Mouse (Mus musculus) adrenal gland, postnatal 4 days (tissue): ENCODE data around the gene Scp2d1. TPM values are rescaled to one million over a fixed set of nuclear protein-coding genes. Genes with fewer than 3 reads are reported as not detected.
"Not testable (repeated sequence)": the region's sequence is repeated elsewhere in the genome, so short reads cannot be mapped to it uniquely, and the experiment has no call there.

ENCODE experiments used
- DNase-seq, 2 experiments: peaks; one replicate each; pipeline ENCODE4 v3.0.0; 2021 to 2022; ENCODE audit warnings: low spot score in 2 of 2, mixed read lengths in 2 of 2
- long read RNA-seq, 2 experiments: library from polyadenylated mRNA; stranded (forward); transcript quantifications; one replicate each; pipeline ENCODE4 v2.0.0; 2021
- total RNA-seq, 2 experiments: library from RNA; stranded (reverse); gene quantifications; 2 replicates each; pipeline ENCODE4 v1.2.3; 2021

Gene Scp2d1
- not detected for total RNA-seq
- long read RNA-seq, experiment 1 = 0 reads
- long read RNA-seq, experiment 2 = 0 reads

DNA sequence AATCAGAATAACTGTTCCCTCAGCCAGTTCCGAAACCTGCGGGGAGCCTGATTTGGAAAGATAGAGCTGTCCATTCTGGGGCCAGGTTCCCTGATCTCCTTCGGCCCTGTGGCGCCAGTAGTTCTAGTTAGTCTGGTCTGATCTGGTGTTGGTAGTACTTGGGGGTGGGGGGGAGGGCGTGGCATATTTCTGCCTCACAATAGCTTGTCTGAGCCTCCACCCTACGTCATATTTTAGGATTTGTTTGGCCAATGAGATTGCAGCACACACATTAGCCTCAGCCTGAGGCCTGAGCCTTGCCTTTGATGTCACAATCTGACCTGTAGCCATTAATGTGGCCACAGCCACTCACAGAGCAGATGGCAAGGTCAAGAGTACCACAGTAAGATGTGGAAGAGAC lies at the start of gene Scp2d1:
Gene Scp2d1, plus strand, starts transcription at position 301 of the 400 bp plus-strand sequence.
- DNase-seq = not testable (repeated sequence)

DNA sequence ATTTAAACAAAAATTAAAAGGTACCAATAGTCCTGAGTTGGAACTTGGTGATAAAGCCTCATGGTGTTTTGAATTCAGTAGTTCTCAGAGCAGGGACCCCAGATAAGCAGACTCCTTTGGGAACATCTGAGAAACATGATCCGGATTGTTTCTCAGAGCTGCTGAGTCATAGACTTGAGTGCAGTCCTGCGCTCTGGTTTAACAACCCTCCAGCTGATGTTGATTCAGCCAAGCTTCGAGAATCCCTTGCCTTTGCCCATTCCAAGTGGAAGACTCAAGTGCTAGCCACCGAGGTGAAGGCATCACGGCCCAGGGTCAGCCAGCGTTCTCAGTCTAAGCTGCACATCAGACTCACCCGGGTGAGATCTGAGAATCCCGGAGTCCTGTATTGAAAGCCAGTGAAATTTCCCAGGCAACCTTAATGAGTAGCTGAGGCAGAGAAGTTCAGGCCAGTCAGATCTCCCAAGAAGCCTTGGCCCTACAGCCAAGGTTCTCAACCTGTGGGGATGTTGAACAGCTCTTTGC lies 48.8 kb upstream of the Scp2d1 start:
- DNase-seq = no peak

DNA sequence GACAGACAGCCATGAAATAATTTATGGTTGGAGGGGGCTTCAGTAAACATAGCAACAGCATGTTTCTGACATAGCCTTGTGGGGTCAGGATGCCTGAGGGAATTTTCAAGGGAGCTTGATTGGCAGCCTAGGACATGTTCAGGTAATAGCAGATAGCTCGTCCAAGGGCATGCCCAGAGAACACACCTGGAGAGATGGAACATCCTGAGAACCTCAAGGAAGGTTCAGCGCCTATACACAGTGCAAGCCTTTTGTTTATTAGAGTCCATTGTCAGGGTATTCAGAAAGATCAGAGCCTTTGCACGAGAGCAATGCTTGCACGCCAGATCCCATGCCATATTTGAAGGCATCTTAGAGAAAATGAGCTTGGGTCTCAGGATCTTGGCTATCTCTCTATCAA lies 47.8 kb upstream of the Scp2d1 start:
- DNase-seq = no peak

DNA sequence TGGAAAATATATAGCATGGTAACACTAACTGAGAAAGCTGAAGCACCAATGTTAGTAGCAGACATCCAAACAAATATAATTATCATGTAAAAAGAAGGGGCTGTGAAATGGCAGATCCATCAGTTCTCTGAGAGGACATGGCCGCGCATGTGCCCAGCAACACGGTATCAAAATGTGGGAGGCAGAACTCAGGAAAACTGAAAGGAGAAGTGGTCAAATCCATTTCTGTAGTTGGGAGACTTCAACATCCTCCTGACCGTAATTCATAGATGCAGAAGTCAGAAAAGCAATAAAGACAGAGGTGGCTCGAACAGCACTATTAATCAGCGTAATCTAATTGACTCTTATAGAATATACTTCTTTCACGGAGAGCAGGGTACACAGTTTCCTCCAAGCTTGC lies 44.2 kb upstream of the Scp2d1 start:
- no peak for DNase-seq

DNA sequence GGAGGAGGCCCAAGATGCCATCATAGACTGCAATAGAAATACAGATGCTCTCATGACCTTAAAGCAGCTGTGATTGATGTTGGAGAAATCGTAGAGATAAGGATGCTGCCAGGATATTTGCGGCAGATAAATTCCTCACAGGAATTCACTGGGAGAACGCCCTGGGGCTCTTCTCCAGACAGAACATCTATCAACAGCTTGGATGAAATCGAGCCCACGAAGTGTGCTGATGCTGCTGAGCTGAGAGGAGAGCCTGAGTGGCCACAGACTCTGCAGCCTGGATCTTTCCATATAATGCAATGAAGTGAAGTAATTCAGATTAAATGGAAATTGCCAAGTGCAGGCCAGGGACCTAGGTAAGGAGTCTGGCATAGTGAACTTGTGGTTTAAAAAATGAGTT lies 42.7 kb upstream of the Scp2d1 start:
- DNase-seq = no peak

DNA sequence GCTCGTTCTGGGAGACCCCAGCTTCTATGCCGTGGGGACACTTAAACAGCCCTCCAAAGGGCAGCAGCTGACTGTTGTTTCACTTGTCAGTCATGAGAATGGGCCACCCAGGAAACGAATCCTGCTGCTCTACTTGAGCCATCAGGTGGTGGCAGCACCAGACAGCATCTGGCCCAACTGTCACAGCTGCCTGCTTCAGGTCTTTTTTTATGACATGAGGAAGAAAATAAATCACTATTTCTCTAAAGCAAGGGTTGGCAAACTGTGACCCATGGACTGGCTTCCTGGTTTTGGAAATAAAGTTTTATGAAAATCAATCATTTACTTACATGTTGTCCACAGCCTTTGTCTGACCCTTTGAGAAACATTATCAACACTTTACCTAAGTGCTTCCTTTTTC lies 41.6 kb upstream of the Scp2d1 start:
- no peak for DNase-seq

DNA sequence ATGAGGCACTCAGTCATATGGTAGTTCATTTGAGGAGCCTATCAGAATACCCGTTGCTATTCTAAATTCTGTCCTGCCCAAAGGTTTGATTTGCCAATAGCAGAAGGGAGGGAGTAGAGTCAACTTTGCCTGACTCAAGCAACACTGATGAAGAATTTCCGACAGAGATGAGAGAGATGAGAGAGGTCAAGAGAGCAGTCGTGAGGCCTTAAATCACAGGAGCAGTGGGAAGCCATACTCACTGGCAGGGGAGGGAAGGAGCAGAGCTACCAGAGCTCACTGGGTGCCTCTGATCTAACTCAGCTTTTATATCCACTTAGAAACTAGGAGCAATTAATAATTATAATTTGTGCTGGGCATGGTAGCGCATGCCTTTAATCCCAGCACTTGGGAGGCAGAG lies 41.0 kb upstream of the Scp2d1 start:
- no peak for DNase-seq

DNA sequence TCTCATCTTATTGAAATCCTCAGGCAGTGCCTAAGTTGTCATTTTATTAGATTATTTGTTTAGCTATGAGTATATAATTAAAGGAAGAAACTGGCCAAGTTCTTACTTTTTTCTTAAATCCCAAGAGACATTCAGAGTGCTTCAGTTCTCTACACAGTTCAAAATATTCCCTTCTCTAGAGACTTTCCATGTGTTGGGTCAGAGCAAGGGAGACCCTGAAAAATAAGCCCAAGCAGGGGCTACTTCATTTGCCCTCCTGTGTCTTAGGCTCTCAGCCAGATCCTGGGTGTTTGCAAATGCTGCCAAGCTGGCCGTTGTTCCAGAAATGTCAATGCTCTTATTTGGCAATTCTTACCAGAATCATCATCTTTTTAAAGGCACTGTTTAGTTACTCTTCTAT lies 40.3 kb upstream of the Scp2d1 start:
- DNase-seq = no peak

DNA sequence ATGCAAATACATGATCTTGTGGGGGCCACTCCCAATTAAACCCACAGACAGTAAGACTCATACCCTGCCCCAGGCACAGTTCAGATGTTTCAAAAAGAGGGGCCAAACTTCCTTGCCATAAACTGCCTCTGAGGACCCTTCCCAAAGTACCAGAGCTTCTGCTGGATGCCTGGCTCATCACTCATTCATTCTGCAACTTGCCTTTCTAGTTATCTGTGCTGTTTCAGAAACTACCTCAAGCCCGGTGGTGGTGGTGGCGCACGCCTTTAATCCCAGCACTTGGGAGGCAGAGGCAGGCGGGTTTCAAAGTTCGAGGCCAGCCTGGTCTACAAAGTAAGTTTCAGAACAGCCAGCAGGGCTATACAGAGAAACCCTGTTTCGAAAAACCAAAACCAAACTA lies 39.6 kb upstream of the Scp2d1 start:
- no peak for DNase-seq

DNA sequence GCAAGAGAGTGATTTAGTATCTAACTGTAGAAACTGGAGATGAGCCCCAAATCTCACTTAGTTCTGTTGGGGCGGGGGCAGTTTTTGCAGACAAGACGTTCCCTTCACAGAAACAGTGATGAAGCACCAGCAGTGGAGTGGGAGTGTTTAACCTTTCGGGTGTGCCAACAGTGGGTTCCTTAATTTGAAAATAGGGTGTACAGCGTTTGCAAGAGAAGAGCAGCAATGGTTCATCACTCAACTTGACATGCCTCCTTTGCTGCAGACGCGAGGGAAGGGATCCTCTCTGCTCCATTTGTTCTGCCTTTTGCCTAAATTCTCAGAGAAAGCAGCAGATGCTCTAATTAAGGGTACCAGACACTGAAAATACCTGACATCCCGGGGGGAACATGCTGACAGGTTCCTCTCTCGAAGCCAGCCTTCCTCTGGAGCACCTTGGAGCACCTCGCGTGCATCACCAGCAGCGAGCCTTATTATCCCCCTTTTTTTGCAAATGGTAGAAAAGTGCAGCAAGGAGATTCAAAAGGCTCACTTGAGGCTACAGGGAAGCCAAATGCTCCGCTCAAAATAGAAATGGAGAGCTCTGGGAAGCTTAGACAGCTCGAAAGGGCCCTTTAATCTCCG lies 31.7 kb upstream of the Scp2d1 start:
- DNase-seq = no peak

DNA sequence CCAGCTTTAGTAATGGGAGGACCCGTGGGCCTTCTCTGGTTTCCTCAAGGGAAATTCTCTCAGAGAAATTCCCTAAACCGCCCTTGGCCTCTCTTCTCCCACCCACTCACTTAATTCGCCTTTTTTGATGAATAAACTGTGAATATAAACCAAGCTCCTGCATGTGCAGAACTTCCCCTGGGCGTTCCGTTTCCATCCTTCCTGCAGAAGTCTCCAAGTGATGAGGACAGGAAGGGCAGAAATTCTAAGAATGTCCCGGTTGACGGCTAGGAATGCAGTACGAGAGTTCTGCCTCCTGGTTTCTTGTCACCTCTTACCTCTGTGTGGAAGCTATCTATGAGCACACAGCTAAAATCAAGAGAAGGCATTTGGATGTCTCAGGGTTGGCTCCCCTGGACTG lies 25.9 kb upstream of the Scp2d1 start:
- no peak for DNase-seq

DNA sequence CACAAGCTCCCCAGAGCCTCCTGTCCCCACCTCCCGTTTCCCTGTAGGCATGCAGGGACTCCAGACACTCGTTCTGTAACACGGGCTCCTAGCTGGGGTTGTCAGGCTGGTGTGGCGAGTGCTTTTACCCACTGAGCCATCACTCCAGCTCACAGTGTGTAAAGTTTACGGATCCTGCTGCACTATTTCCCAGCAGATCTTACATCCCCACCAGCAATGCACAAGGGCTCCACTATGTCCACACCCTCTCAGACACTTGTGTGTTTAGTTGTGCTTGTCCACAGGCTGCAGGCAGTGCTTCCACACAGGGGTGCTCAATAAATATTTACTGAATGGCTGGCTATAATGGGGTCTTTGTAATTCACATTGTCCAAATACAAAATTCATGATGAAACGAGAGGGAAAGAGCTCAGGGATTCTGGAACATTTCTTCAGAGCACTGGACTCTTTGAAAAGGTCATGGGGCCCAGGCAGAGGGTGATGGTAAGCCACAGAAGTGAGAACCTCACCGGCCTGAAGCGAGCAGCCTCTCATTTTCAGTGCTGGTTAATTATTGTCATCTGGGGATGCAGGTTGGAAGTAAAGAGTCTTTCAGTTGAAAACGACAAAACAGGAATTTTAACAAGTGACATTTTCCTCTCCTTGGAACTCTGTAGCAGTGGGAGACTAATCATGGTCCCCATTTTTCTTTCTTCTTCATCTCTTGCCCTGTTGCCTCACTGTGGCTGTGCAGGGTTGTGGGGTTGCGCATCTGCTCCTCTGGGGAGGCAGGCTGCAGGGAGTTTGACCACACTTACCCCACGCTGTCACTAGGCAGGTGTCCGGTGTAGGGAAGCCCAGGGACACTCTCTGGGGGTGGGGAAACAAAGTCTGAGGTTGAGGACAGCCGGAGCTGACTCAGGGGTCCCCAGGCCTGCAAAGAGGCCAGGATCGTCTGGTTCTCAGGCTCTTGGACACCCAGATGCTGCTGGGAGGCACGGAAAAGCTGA lies 15.4 kb upstream of the Scp2d1 start:
- DNase-seq = no peak

DNA sequence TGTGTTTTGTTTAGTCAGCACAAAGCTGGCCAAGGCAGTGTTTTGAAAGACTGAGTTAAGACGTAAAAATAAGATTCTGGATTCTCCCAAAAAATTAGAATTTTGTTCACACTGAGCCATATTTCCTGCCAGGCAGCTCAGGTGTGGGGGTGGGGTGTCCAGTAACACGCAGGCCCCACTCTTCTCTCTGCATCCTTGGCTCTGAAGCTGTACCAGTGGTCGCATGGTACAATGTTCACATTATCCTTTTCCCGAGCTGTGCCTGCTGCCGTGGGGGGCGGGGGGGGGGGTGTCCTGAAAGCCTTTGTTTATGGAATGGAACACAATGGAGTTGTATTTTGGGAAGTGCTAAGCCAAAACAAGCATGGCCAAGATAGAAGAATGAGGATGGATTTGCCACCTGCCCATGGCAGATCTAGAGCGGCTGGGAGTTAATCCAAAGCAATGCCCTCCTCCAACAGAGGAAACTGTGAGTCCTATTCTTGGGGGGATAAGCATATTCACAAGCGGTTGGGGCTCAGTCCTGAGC lies 5.1 kb downstream of the Scp2d1 start:
- DNase-seq = no peak

DNA sequence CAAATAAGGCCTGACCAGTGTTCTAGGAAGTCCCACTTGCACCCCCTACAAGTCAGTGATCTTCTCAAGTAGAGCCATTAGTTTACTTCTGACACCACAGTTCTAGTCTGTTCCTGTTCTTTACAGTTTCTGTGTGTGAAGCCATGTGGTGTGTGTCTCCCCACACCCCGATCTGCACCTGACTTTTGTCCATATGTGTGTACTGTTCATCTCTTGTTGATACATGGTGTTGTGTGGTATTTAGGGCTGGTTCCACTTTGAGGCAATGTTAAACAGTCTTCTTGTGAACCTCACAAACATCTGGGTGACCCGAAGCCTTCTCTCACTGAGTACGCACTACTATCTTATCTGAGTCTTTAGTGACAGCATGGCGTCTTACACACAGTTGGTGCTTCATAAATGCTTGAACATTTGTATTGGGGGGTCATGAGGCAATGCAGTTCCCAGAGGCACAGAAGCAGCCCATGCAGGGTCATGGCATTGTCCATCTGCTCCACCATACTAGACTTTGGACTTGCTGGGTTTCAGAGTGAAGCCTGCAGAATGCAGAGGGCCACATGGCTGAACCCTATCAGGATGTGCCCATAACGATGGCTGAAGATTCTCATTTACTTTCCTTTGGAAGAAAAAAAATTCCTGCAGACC lies 13.3 kb downstream of the Scp2d1 start:
- DNase-seq = no peak

DNA sequence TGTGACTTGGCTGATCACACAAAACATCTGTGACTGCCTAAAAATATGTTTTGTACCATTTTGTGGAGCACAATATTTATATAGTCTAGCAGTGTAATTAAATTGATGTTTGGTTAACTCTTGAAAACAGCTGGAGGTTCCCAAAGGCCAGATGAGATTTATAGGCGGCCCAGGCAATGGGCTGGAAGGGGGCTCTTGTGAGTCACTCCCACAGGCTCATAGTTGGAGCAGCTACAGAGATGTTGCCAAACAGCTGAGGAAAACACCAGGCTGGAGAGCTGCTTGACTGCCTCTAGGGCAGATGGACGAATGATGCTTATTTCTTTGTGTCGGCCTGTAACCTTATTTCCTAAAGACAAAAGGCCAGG lies 13.8 kb downstream of the Scp2d1 start:
- DNase-seq = no peak

DNA sequence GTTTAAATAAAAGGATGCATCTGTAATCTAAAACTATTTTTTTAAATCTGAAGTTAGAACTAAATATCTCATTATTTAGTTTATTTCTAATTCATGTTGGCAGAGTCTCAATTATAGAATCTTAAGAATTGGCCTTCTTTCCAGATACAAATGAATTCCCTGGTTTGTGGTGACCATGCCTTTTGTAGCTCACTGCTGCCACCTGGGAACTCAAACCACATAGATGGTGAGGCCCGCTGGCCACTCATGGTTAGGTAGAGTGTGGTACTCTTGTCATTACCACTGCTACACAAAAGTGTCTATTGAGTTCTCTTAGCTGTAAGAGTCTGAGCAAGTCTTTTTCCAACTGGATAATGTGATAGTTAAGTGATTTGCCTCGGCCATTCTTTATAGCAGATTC lies 45.4 kb downstream of the Scp2d1 start:
- no peak for DNase-seq

Other genes starting within 250 kb of the Scp2d1 start
- 10 to 100 TPM; 37.4 to 38.3 TPM for gene Smim26, start 229.6 kb upstream of the Scp2d1 start, total RNA-seq
- gene Dtd1, start 223.8 kb upstream of the Scp2d1 start, total RNA-seq = 10 to 100 TPM; 25.5 to 26.9 TPM